Mouse (Mus musculus) left cerebral cortex, postnatal 10 days (tissue): ENCODE measurements at regions not wholly inside any gene's neighbourhood (a gene's known extent, or its start where the extent isn't known, plus 50 kb on each side); places are given as distances from the start of the nearest gene placed in this dataset.

Experiments
- DNase-seq, 2 experiments: peaks; one replicate each; pipeline ENCODE4 v3.0.0; 2021 to 2022; ENCODE audit warnings: low spot score in 2 of 2, mixed read lengths in 1 of 2; ENCODE audit errors: extremely low spot score in 1 of 2
- intact Hi-C: fragments of 180-260 bp; cut with DNase I; formaldehyde crosslinking; loops from one replicate; pipeline ENCODE4 v1.15.1; 2025

DNA sequence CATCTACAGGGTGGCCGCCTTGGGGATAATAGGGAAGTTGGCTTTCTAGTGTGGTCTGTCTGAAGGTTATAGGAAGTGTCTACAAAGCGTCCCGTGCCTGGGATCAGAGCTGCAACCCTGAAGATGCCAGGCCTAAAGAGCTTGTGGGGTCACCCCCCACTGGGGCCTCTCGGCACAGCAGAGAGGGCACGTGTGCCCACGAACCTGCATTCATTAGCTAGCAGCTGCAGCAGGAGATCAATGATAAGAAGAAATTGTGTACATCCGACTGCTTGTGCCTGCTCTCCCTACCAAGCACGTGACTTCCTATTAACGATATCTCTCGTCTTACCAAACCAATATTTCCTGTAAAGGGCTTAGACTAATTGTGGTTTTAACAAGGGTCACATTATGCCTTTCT is 200.9 kb downstream of the Maf start:
- intact Hi-C loops, result no loop called here
- DNase-seq, result no peak

DNA sequence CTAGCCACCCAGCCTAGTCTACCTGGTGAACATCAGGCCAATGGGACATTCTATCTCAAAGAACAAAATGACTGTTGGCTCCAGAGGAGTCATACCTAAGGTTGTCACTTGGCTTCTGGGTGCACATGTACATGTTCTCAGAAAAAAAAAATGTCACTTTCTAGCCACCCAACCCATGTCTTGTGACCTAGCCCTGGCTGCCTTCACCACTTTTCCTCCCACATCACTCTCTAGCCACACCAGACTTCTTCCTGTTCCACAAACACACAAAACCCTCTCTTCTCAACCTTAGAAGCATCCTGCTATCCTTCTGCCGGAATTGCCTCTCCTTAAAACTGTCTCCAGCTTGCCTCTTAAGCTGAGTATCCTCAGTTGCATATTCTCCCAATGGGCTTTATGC is 211.6 kb downstream of the Maf start:
- no peak for DNase-seq
- intact Hi-C loops, result no loop called here

DNA sequence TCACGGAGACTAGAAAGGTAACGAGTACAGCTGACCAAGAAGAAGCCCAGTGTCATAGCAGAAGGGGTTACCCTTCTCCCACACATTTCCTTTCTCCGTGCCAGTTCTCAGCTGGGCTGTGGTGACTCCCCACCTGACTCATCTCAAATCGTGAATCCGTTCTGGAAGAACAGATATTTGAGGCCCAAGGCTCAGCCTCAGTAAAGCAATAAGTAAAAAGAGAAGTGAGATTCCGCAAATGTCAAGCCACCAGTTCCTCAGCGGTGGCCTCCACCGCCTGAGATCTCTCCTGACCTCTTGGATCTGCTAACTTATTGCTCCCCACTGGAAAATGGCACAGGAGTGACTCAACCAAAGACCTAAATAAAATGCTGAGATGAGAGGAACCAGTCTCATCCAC is 213.2 kb downstream of the Maf start:
- no peak for DNase-seq
- intact Hi-C loops, result no loop called here

DNA sequence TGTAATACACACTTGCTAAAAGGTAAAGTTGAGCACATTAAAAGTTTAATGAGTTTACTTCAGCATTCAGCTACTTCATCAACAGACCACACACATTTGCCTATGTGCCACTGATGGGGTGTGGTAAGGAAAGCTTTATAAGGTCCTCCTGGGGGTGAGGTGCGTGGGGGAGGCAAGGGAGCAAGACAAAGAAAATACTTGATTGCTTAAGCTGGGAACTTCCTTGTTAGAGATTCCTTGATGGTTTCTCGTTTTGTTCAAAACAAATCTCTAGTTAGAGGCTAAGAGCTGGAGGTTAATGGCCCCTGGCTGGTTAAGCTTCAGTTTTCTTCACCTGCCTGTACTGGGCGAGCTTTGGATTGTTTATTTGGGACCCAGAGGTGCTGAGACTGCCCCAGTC is 220.7 kb downstream of the Maf start:
- DNase-seq, result no peak
- intact Hi-C loops, result no loop called here

DNA sequence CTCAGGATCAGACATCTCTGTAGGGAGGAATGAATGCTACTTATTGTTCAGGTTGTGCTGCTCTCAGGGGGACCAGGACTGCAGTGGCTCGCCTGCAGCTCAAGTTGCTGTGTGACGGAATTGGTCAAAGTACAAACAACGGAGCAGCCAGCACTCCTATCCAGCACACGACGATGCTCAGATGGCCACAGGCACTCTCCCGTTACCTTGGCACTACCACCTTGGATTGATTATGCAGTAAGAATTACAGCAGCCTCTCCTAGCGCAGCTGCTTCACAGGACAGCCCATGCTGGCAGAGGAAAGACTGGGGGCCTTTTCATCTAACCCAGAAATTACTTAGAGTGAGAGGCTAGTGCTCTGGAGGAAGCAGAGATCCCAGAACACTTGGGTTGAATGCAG is 226.5 kb downstream of the Maf start:
- DNase-seq, result no peak
- intact Hi-C loops, result no loop called here

DNA sequence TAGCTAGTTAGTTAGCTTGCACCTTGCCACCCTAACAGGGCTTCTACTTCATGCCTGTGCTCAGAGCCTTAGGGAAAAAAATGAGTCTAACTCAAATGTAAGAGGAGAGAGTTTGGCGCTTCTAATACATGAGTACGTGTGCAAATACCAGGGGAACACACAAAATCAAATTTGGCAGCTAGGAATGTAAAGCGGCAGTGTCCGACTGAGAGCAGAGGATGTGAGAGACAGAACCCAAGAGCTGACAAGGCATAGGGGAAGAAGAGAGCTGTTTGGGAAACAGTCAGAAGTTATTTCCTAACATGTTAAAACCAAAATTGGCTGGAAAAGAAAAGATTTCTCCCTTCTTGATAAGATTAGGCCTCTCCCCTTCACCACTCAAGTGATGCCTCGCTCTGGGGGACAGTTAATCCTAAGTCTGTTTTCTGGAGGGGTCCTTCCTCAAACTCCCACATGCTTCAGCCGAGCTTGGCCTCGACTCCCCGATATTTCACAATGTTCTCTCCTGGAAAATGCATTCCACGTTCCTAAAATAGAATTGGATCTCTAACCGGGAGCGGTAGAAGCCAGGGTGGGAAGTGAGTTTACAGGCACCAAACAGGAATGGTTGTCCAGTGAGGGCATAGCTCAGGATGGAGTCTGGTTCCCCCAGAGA is 229.1 kb downstream of the Maf start:
- intact Hi-C loops, result no loop called here

DNA sequence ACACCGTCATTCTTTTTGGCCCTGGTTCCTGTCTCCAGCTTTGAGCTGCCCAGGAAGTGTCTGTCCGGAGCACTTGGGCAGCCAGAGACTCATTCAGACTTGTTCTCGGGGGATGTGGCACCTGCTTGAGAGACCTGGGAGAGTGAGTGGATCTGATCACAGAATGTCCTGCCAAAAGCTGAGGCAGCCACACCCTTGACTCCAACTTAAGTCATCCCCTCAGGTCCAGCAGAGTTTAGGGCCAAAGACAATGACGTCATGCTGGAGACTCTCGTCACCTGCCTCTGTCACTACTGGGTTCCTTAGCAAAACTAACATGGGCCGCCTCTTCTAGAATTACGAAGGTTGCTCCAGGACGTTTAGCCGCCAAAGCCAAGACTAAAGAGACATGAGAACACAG is 231.5 kb downstream of the Maf start:
- intact Hi-C loops, result no loop called here
- no peak for DNase-seq

More for the DNA sequence above, 229.1 kb downstream of the Maf start:
- DNase-seq, result no peak

DNA sequence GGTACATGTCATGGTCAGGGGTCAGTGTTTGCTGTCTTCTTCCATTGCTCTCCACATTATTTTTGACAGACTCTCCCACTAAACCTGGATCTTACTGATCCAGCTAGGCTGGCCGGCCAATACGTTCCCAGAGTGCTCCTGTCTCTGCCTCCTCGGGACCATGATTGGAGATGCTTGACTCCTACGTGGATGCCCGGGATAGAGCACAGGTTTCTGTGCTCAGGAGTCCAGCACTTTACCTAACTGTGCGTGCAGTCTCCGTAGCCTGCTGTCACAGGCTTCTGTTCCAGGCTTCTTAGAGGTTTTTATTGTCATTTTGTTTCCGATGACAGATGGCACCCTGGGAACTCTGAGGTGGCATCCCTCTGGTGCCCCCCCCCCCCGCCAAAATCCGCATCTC is 232.4 kb downstream of the Maf start:
- no peak for DNase-seq
- intact Hi-C loops, result no loop called here

DNA sequence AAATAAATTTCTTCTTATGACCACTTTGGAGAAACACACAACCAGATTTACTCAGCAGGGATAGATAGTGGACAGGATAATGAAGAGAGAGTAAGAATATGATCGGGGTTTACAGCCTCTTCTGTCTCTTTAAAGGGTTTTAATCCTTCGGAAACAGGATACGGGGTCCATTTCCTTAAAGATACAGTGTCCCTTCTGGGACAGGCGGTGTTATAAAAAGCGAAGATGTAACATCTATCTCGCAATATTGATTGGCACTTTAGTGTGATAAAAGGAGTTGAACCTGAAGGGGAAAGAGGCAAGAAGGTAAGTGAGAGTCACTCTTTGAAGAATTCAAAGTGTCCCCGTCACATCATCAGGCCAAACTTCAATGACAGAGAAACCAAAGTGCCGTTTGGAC is 233.6 kb downstream of the Maf start:
- intact Hi-C loops, result no loop called here
- DNase-seq, result no peak

DNA sequence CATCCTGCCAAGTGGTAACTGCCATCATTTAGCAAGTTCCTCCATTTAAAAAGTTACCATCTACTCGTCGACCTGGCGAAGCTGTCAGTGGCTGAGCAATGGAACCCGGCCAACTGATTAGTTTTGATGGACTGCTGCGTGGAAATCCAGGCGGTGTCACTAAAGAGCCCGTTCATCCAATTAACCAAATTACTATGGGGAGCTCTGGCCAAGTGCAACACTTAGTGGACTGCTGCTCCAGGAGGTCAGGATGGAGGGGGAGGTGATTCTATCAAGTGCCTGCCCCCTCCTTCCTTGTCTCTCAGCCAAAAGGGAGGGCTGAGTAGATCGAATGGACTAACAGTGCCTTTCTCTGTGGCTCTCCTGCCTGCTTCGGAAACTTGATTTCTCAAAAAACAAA is 241.0 kb downstream of the Maf start:
- DNase-seq, result peak; percentile 11 to 30
- intact Hi-C loops, result no loop called here

DNA sequence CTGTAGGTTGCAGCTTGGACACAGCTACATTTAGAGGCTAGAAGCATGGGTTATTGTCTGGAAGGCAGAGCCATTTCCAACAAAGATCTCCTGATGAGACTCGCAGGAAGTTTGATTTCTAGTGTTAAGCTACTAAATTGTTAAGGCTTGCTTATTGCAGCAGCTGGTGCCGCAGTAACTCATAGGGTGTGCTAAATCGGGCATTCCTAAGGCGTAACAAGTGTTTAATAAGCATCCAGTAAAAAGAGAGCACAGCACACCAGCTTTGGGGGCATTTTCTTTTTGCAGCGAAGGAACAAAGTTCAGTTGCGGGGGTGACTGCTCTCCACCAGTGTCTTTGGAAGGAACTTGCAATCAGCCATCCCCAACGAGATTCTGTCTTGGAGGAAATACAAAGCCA is 241.5 kb downstream of the Maf start:
- DNase-seq, result no peak
- intact Hi-C loops, result no loop called here

DNA sequence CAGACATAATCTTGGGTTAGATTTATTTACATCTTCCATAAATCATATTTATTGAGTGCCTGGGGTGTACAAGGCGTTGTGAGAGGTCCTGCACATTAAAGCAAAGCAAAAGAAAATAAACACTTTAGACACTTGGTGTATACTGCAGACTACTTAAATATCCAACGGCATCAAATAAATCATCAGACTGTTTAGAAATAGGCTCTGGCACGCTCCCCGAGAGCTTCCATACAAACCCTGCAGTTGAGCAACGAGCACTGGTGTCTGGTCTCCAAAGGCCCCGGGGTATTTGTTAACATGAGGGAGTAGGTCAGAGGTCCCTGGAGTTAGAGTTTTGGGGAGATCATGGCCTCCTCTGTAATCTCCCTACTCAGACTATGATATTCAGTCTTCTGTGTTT is 244.9 kb downstream of the Maf start:
- DNase-seq, result no peak
- intact Hi-C loops, result no loop called here

DNA sequence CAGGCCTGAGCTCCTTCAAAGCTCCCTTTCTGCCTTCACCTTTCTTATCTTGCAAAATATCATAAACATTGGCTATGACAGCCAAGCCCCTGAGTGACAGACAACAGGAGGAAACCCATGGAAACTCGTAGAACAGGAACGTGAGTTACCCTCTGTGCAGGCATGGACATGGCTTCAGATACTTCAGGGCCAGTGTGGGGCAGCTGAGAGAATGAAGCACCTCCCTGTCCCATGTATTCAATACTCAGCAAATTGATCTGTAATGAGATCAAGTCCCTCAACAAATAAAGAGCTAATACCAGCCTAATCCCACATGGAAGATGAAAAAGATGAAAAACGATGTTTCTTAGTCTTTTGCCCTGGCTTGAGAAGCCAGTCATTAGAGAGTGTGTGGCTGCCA is 249.5 kb downstream of the Maf start:
- no peak for DNase-seq
- intact Hi-C loops, result no loop called here

DNA sequence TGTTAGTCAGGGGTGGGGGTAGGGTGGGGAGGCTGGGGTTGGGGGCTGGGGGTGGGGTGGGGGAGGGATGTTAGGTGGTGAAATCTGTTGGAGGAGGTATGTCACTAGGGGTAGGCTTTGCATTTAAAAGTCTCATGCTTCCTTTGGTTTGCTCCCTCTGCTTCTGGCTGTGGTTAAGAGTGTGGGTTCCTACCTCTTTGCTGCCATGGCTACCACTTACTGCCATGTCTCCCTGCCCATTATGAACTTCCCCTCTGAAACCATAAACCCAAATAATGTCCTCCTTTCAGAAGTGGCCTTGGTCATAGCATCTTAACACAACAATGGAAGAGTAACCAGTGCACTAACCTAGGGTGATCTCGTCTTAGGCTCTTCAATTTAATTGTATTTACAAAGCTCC is 256.8 kb downstream of the Maf start:
- intact Hi-C loops, result no loop called here

DNA sequence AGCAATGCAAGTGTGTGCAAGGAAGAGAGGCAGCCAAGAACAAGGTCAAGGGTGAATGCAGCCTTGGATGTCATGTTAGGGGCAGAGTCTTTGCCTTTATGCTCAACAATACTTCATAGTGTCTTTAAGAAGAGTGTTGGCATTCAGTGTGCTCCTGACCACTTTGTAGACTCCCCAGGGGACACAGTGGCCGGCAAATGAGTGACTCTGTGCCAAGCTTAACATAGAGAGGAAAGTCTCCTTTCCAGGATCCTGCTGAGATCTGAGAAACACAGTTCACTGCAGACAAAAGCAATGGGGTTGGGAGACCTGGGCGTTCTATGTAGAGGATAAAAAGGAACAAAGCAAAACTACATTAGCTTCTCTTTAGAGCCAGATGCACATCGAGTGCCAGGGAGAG is 259.2 kb downstream of the Maf start:
- peak in 1 of 2 experiments; percentile 55 for DNase-seq
- intact Hi-C loops, result no loop called here

More for the DNA sequence above, 256.8 kb downstream of the Maf start:
- no peak for DNase-seq

DNA sequence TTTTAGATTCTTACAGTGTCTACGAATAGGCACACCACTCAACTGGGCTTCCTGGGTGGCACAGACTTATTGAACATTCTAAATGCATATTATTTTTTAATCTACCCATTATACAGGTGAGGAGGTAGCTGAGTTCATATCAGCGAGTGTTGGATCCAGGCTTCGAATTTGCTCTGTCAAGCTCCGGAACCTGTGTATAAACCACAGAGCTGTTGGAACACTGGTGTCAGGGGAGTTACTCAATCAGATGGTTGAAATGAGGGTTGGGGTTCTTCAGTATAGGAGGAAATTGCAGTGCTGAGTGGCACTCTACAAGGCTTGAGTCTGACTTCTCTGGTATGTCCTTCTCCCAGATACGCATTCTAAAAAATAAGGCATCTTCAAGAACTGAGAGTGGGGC is 263.1 kb downstream of the Maf start:
- intact Hi-C loops, result no loop called here
- DNase-seq, result no peak

DNA sequence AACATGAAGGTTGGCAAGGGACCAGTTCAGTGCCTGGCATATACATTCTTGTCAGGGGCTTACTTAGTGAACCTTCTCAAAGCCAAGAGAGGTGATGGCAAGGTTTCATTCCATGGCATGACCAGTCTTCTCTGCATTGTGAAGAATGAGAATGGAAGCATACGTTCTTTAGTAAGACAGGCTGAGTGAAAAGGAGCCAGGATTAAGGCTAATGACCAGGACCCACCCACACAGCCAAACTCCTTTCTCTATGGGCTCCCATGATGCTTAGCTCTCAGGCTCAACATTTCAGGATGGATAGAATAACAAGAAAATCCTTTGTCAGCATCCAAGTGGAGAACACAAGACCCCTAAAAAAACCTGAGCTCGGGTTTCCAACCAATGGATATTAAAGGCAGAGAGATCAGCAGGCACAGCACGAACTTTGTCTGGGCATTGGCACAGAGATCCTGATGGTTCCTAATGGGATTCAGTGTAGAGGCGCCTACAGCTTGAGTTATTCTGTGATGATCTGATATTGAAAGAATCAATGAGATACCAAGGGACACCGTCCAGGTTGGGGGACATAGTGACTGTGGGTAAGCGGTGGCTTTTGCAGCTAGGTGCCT is 265.5 kb downstream of the Maf start:
- intact Hi-C loops, result no loop called here
- no peak for DNase-seq

DNA sequence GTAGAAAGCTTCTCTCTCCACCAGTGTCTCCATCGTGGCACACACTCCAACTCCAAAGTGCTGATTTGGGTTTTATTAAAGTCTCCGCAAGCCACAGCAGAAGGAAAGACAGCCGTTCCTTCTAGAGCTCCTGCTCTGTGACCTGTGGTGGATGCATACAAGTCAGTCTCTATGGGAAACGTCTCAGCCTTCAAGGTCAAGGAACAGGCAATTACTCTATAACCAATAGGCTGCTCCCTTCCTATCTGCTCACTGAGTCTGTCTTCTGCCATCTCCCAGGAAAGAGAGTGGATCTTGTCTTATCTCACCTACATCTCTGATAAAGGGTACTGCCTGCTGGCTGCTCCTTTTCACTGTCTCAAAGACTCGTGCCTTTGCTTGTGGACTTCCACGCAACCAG is 266.3 kb downstream of the Maf start:
- intact Hi-C loops, result no loop called here
- DNase-seq, result no peak

DNA sequence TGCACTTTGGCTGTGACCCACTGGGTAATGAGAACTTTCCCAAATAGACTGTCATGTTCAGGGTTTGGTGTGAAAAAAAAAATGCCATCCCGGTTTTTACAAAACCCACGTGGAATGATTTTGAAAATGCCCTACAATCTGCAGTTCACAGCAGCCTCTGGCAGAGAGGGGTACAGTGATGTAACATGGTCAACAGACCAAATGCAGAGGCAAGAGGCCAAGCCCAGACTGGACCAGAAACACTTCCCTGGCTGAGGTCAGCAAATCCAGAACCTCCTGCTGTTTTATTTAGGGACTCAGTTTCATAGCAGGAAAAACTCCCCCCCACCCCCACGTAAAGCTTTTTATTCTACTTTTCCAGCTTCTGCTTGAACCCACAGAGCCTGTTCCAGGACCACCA is 267.4 kb downstream of the Maf start:
- no peak for DNase-seq
- intact Hi-C loops, result no loop called here

DNA sequence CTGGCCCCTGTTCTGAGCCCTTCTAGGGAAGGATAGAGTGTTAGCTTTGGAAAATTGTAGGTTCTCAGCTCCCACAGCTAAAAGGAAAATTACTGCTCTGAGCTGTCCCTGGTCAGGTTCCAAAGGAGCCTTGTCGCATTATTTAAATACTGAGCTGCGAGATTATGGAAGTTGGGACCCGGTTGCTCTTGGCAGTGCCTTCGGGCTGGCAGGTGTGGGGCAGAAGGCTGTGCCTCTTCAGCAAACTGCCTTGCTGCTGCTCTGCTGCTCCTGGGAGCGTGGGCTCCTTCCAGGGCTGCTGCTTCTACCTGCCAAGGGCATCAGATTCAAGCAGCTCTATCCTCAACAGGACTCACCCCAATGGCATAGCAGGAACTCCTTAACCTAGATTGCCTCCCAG is 268.1 kb downstream of the Maf start:
- intact Hi-C loops, result no loop called here
- no peak for DNase-seq

DNA sequence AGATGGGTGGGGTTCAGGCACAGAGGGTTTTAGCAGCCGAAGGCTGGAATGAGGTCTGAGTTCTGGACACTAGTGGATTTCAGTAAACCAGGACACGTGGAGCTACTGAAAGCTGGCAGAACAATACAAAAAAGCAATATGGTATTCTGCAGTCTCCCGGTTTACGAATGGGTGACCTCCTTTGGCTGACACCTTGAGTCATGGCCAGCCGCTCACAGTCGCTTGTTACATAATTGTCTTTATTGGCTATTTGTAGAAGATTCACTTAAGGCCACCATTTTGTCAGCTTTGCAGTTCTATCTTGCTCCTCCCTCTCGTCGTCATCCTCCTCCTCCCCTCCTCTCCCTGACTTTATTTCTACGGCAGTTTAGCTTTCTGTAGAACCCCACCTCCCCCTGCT is 269.6 kb downstream of the Maf start:
- no peak for DNase-seq
- intact Hi-C loops, result no loop called here
